In the genomic region with DNA sequence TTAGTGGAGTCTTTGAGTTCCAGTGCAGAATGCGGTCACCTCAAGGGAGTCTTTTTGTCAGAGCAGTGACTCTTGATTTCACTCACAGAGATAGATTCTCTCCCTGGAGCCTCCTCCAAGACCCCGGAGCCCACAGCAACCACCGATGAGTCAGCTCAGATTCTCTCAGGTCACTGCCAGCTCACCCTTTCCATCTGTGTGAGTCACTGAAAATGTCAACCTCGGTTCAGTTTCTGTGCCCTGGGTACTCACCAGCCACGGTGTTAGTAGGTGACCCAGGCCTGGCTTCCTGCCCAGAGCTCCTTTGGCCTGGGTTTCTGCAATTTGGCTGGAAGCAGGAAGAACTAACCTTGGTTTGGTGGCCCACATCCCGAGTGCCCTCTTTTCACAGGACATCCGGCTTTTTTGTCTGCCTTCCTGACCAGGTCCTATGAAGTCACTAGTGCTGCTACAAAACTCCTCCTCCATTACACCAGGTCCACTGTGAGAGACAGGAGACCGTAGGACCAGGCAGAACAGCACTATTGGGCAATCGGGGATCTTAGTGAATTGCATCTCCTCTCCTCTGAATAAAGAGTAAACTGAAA, we compare ENCODE assay signal across 10 mouse cellular contexts.
DNase-seq lines count a peak whose midpoint lies in the region; ATAC-seq and TF ChIP-seq lines count a peak whose summit lies in the region.
"Had no signal": no experiment of that assay in that cellular context is flagged by ENCODE, and none has a peak within 500 bp of the region (broad histone marks: within the 10 kb centered on the region; RNA-seq: fewer than 3 reads in every experiment).

No protein-coding gene starts in this region.

- DNase-seq in 3T3-L1 (ENCODE audit: low read depth, low spot score), result peak; percentile 97
- DNase-seq in Patski (ENCODE audit: low read depth, low spot score), result peak; percentile 100
- peak; percentile 41 for DNase-seq in embryonic facial prominence, embryonic 14.5 days (ENCODE audit: low spot score)
- no peak for DNase-seq in thymus, adult 18-20 months
- no peak for DNase-seq in thymus, adult 2 months

- POLR2A ChIA-PET in Patski (lab: Charles Lee), result no interaction called here

- no peak for TF ChIP-seq POLR2A in thymus, adult 2 months (IDR thresholded peaks at IDR 0.05; ENCODE audit: control insufficient read depth, extremely low read depth, insufficient read depth, low read length, poor library complexity)

- WGBS in embryonic facial prominence, embryonic 14.5 days, result 82% methylated on average over 9 of the region's 9 CpGs
- 67% methylated on average over 9 of the region's 9 CpGs for WGBS in kidney, embryonic 15.5 days
- 52% methylated on average over 9 of the region's 9 CpGs for WGBS in thymus, adult 2 months
- WGBS in hindbrain, embryonic 13.5 days, result 87% methylated on average over 9 of the region's 9 CpGs

- H3K4me1 ChIP-seq in embryonic facial prominence, embryonic 14.5 days (ENCODE audit: control insufficient read depth, insufficient read depth, low read length), result peaks cover 5% of the 10 kb centered on the region; the same call in 1 of the 2 replicates
- H3K4me1 ChIP-seq in kidney, embryonic 15.5 days, result peaks cover 48% of the 10 kb centered on the region
- H3K4me1 ChIP-seq in thymus, adult 2 months (replicated peaks; ENCODE audit: control insufficient read depth, insufficient read depth, low read length), result no peaks in the 10 kb centered on the region
- peaks cover 5% of the 10 kb centered on the region for H3K4me1 ChIP-seq in hindbrain, embryonic 13.5 days (replicated peaks)
- H3K4me1 ChIP-seq: stomach, embryonic 15.5 days had no signal

- H3K4me2 ChIP-seq in embryonic facial prominence, embryonic 14.5 days (ENCODE audit: low read depth, low read length), result no peak overlapping the region
- no peak overlapping the region for H3K4me2 ChIP-seq in kidney, embryonic 15.5 days
- H3K4me2 ChIP-seq in hindbrain, embryonic 13.5 days, result no peak overlapping the region
- H3K4me2 ChIP-seq: limb, embryonic 15.5 days; stomach, embryonic 15.5 days had no signal

- H3K27me3 ChIP-seq in Patski, result no peaks in the 10 kb centered on the region
- no peaks in the 10 kb centered on the region for H3K27me3 ChIP-seq in embryonic facial prominence, embryonic 14.5 days (replicated peaks; ENCODE audit: control insufficient read depth, insufficient read depth, low read length)
- no peaks in the 10 kb centered on the region for H3K27me3 ChIP-seq in kidney, embryonic 15.5 days
- H3K27me3 ChIP-seq in thymus, adult 2 months (ENCODE audit: control insufficient read depth, insufficient read depth, low read length), result no peaks in the 10 kb centered on the region
- no peaks in the 10 kb centered on the region for H3K27me3 ChIP-seq in hindbrain, embryonic 13.5 days
- H3K27me3 ChIP-seq: limb, embryonic 15.5 days; stomach, embryonic 15.5 days had no signal

- H3K9ac ChIP-seq in embryonic facial prominence, embryonic 14.5 days (ENCODE audit: low read depth, low read length), result no peak overlapping the region
- no peak overlapping the region for H3K9ac ChIP-seq in kidney, embryonic 15.5 days
- H3K9ac ChIP-seq in hindbrain, embryonic 13.5 days, result no peak overlapping the region
- H3K9ac ChIP-seq: limb, embryonic 15.5 days; stomach, embryonic 15.5 days had no signal

- CTCF ChIA-PET in Patski (lab: Charles Lee), result interaction anchor here (2.7 kb wide), 1 partner anchor 124 kb away, joined by 11 read pairs; no protein-coding TSS in a partner anchor

- H3K9me3 ChIP-seq in embryonic facial prominence, embryonic 14.5 days (ENCODE audit: control insufficient read depth, low read length), result no peaks in the 10 kb centered on the region
- H3K9me3 ChIP-seq in kidney, embryonic 15.5 days (replicated peaks), result no peaks in the 10 kb centered on the region
- H3K9me3 ChIP-seq in hindbrain, embryonic 13.5 days, result no peaks in the 10 kb centered on the region
- H3K9me3 ChIP-seq: limb, embryonic 15.5 days; stomach, embryonic 15.5 days had no signal

- H3K27ac ChIP-seq in embryonic facial prominence, embryonic 14.5 days (replicated peaks; ENCODE audit: low read depth, low read length), result no peak overlapping the region
- peak overlapping the region; percentile 63 for H3K27ac ChIP-seq in kidney, embryonic 15.5 days
- no peak overlapping the region for H3K27ac ChIP-seq in thymus, adult 2 months (ENCODE audit: control insufficient read depth, insufficient read depth, low read length)
- no peak overlapping the region for H3K27ac ChIP-seq in hindbrain, embryonic 13.5 days
- H3K27ac ChIP-seq: limb, embryonic 15.5 days; stomach, embryonic 15.5 days had no signal

- TF ChIP-seq CTCF in Patski (IDR thresholded peaks at IDR 0.05), result no peak
- no peak for TF ChIP-seq CTCF in thymus, adult 2 months (IDR thresholded peaks at IDR 0.05; ENCODE audit: borderline replicate concordance, control insufficient read depth, extremely low read depth, insufficient read depth, low read length, poor library complexity)

- H3K36me3 ChIP-seq in embryonic facial prominence, embryonic 14.5 days (ENCODE audit: control insufficient read depth, insufficient read depth, low read length), result no peaks in the 10 kb centered on the region
- H3K36me3 ChIP-seq in kidney, embryonic 15.5 days, result no peaks in the 10 kb centered on the region
- H3K36me3 ChIP-seq in thymus, adult 2 months (ENCODE audit: control insufficient read depth, insufficient read depth, low read length), result no peaks in the 10 kb centered on the region
- H3K36me3 ChIP-seq in hindbrain, embryonic 13.5 days, result no peaks in the 10 kb centered on the region
- H3K36me3 ChIP-seq: limb, embryonic 15.5 days; stomach, embryonic 15.5 days had no signal

- ATAC-seq in Patski, result peak; percentile 72
- no peak for ATAC-seq in embryonic facial prominence, embryonic 14.5 days (ENCODE audit: low read depth)
- no peak for ATAC-seq in kidney, embryonic 15.5 days (replicated peaks; ENCODE audit: low FRiP score)
- peak; percentile 45 for ATAC-seq in monocyte, adult 5-6 weeks (replicated peaks; ENCODE audit: insufficient number of reproducible peaks, low FRiP score, low TSS enrichment, poor library complexity, severe bottlenecking)
- no peak for ATAC-seq in hindbrain, embryonic 13.5 days (ENCODE audit: low FRiP score)

- H3K4me3 ChIP-seq in embryonic facial prominence, embryonic 14.5 days (ENCODE audit: low read depth, low read length), result no peak overlapping the region
- no peak overlapping the region for H3K4me3 ChIP-seq in kidney, embryonic 15.5 days (replicated peaks)
- no peak overlapping the region for H3K4me3 ChIP-seq in thymus, adult 2 months (ENCODE audit: control insufficient read depth, insufficient read depth, low read length)
- H3K4me3 ChIP-seq in hindbrain, embryonic 13.5 days, result no peak overlapping the region
- H3K4me3 ChIP-seq: limb, embryonic 15.5 days; stomach, embryonic 15.5 days had no signal

- in situ Hi-C loops in Patski (cut with MboI; ENCODE audit: low pct_unique_long_range_greater_than_20kb), result no loop called here

Comparison
In these comparisons a context has a peak if more than half of its experiments do, and no peak if none do; other contexts are left out.
1. DNase-seq: peak in 3T3-L1 (single experiment), Patski (single experiment) and embryonic facial prominence, embryonic 14.5 days (single experiment); none in thymus, adult 18-20 months (0 of 2) and thymus, adult 2 months (single experiment).
2. ATAC-seq: peak in Patski (single experiment) and monocyte, adult 5-6 weeks (single experiment); none in embryonic facial prominence, embryonic 14.5 days (single experiment), kidney, embryonic 15.5 days (single experiment) and hindbrain, embryonic 13.5 days (single experiment).